Mouse (Mus musculus) embryonic fibroblast, embryonic 13.5 days (primary cell): Measurements from ENCODE around the gene Smpd3.

Experiments
- CTCF ChIP-seq: IDR thresholded peaks from 2 replicates; pipeline ENCODE4 v1.5.1; 2011; ENCODE audit warnings: mild to moderate bottlenecking, control low read depth, low read length, moderate library complexity, borderline replicate concordance; ENCODE audit not compliant: insufficient read depth
- POLR2A ChIP-seq: IDR thresholded peaks from 2 replicates; pipeline ENCODE4 v1.6.1; 2011; ENCODE audit warnings: low read depth, mild to moderate bottlenecking, control low read depth, low read length, moderate library complexity

DNA sequence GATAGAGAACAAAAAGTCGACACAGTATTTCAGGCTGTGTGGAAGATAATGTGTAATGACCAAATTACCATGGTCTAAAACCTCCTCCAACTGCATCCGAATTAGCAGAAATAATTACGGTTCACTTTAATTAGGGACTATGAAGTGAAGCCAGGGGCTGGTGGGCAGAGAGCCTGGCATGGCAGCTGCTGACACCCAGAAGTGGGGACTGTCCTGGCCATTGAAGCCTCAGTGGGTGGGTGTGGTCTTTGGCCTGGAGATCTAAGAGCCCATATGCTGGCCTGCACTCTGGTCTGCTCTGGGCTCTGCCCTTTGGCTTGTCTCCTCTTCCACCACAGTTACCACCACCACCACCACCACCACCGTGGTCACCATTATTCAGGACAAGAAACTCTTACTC, 73.9 kb downstream of the Smpd3 start:
- TF ChIP-seq CTCF (no peak), POLR2A (no peak)
